23 mouse cellular contexts compared by ENCODE assay signal in genomic region chr16:39158893-39159292, GRCm38 (mm10).
DNase-seq lines count a peak whose midpoint lies in the region; ATAC-seq lines count a peak whose summit lies in the region.
"Had no signal": no experiment of that assay in that cellular context is flagged by ENCODE, and none has a peak within 500 bp of the region (broad histone marks: within the 10 kb centered on the region; RNA-seq: fewer than 3 reads in every experiment).

No protein-coding gene starts in this region.

- 21% methylated on average over 3 of the region's 3 CpGs for WGBS in midbrain, embryonic 11.5 days
- 28% methylated on average over 3 of the region's 3 CpGs for WGBS in midbrain, embryonic 16.5 days
- 29% methylated on average over 3 of the region's 3 CpGs for WGBS in embryonic facial prominence, embryonic 10.5 days

- H3K4me3 ChIP-seq in midbrain, embryonic 11.5 days (ENCODE audit: low read depth, low read length), result no peak overlapping the region
- H3K4me3 ChIP-seq in midbrain, embryonic 16.5 days (ENCODE audit: low read depth, low read length), result no peak overlapping the region
- no peak overlapping the region for H3K4me3 ChIP-seq in embryonic facial prominence, embryonic 10.5 days
- H3K4me3 ChIP-seq: heart, embryonic 13.5 days; hindbrain, embryonic 12.5 days had no signal

- no peaks in the 10 kb centered on the region for H3K27me3 ChIP-seq in midbrain, embryonic 11.5 days (ENCODE audit: control insufficient read depth, insufficient read depth, low read length)
- no peaks in the 10 kb centered on the region for H3K27me3 ChIP-seq in midbrain, embryonic 16.5 days (ENCODE audit: control insufficient read depth, insufficient read depth, low read depth, low read length)
- no peaks in the 10 kb centered on the region for H3K27me3 ChIP-seq in embryonic facial prominence, embryonic 10.5 days (replicated peaks; ENCODE audit: low read depth, poor library complexity, severe bottlenecking)
- H3K27me3 ChIP-seq: heart, embryonic 13.5 days; hindbrain, embryonic 12.5 days had no signal

- H3K36me3 ChIP-seq in midbrain, embryonic 11.5 days (ENCODE audit: control insufficient read depth, insufficient read depth, low read length), result no peaks in the 10 kb centered on the region
- H3K36me3 ChIP-seq in midbrain, embryonic 16.5 days (ENCODE audit: control insufficient read depth, insufficient read depth, low read length), result no peaks in the 10 kb centered on the region
- H3K36me3 ChIP-seq in embryonic facial prominence, embryonic 10.5 days (replicated peaks), result no peaks in the 10 kb centered on the region
- H3K36me3 ChIP-seq: G1E; heart, embryonic 13.5 days; hindbrain, embryonic 12.5 days had no signal

- no peak overlapping the region for H3K4me2 ChIP-seq in midbrain, embryonic 11.5 days
- H3K4me2 ChIP-seq in midbrain, embryonic 16.5 days (ENCODE audit: low read length), result no peak overlapping the region
- H3K4me2 ChIP-seq: heart, embryonic 13.5 days; hindbrain, embryonic 12.5 days had no signal

- H3K4me1 ChIP-seq in midbrain, embryonic 11.5 days (ENCODE audit: control insufficient read depth, insufficient read depth, low read length), result no peaks in the 10 kb centered on the region
- H3K4me1 ChIP-seq in midbrain, embryonic 16.5 days (ENCODE audit: control insufficient read depth, insufficient read depth, low read length), result no peaks in the 10 kb centered on the region
- no peaks in the 10 kb centered on the region for H3K4me1 ChIP-seq in embryonic facial prominence, embryonic 10.5 days
- H3K4me1 ChIP-seq: hindbrain, embryonic 12.5 days had no signal

- ATAC-seq in midbrain, embryonic 11.5 days (ENCODE audit: low FRiP score), result peak; percentile 46; the same call in 1 of the 2 replicates
- ATAC-seq in midbrain, embryonic 16.5 days, result no peak
- ATAC-seq: CD4-positive, CD25-positive, alpha-beta regulatory T cell, adult 4 months; forebrain, embryonic 14.5 days; hindbrain, embryonic 16.5 days; inflammation-experienced regulatory T-cells, adult 6 months had no signal

- no peaks in the 10 kb centered on the region for H3K9me3 ChIP-seq in midbrain, embryonic 11.5 days (ENCODE audit: control insufficient read depth, low read length)
- H3K9me3 ChIP-seq in midbrain, embryonic 16.5 days (replicated peaks; ENCODE audit: control insufficient read depth, low read length, poor library complexity, severe bottlenecking), result no peaks in the 10 kb centered on the region
- H3K9me3 ChIP-seq in embryonic facial prominence, embryonic 10.5 days, result no peaks in the 10 kb centered on the region
- H3K9me3 ChIP-seq: heart, embryonic 13.5 days; hindbrain, embryonic 12.5 days had no signal

- no peak overlapping the region for H3K9ac ChIP-seq in midbrain, embryonic 11.5 days (ENCODE audit: low read length)
- no peak overlapping the region for H3K9ac ChIP-seq in midbrain, embryonic 16.5 days (ENCODE audit: low read depth, low read length)
- H3K9ac ChIP-seq: heart, embryonic 13.5 days; hindbrain, embryonic 12.5 days had no signal

- DNase-seq in embryo, embryonic 10 days (ENCODE audit: low spot score), result peak; percentile 13
- no peak for DNase-seq in embryo, embryonic 9.5 days (ENCODE audit: extremely low spot score)
- no peak for DNase-seq in midbrain, embryonic 11.5 days (ENCODE audit: low spot score, missing footprints)
- peak; percentile 6 for DNase-seq in R1 (ENCODE audit: low read depth, low spot score)
- peak; percentile 17 for DNase-seq in embryonic facial prominence, embryonic 10.5 days (ENCODE audit: low spot score)
- DNase-seq in kidney, postnatal 10 days, result no peak
- DNase-seq in urinary bladder, postnatal 36 days (ENCODE audit: low spot score in 2 of 2), result no peak
- DNase-seq: adrenal gland, postnatal 14 days; B cell, adult 2 months; cerebellum, adult 18-20 months; cerebellum, adult 9-11 months; cerebellum, postnatal 36 days; gastrocnemius, postnatal 36 days; heart, adult 11 months; heart, postnatal 36 days had no signal

- H3K27ac ChIP-seq in midbrain, embryonic 11.5 days (ENCODE audit: low read depth, low read length), result no peak overlapping the region
- H3K27ac ChIP-seq in midbrain, embryonic 16.5 days (ENCODE audit: low read length), result no peak overlapping the region
- no peak overlapping the region for H3K27ac ChIP-seq in embryonic facial prominence, embryonic 10.5 days (replicated peaks)
- H3K27ac ChIP-seq: heart, embryonic 13.5 days; hindbrain, embryonic 12.5 days had no signal

Comparison
In these comparisons a context has a peak if more than half of its experiments do, and no peak if none do; other contexts are left out.
1. DNase-seq: peak in embryo, embryonic 10 days (single experiment), R1 (single experiment) and embryonic facial prominence, embryonic 10.5 days (single experiment); none in embryo, embryonic 9.5 days (single experiment), midbrain, embryonic 11.5 days (single experiment), kidney, postnatal 10 days (single experiment) and urinary bladder, postnatal 36 days (0 of 2).